Mouse (Mus musculus): Measurements from ENCODE around the gene Dhrs11.

DNA sequence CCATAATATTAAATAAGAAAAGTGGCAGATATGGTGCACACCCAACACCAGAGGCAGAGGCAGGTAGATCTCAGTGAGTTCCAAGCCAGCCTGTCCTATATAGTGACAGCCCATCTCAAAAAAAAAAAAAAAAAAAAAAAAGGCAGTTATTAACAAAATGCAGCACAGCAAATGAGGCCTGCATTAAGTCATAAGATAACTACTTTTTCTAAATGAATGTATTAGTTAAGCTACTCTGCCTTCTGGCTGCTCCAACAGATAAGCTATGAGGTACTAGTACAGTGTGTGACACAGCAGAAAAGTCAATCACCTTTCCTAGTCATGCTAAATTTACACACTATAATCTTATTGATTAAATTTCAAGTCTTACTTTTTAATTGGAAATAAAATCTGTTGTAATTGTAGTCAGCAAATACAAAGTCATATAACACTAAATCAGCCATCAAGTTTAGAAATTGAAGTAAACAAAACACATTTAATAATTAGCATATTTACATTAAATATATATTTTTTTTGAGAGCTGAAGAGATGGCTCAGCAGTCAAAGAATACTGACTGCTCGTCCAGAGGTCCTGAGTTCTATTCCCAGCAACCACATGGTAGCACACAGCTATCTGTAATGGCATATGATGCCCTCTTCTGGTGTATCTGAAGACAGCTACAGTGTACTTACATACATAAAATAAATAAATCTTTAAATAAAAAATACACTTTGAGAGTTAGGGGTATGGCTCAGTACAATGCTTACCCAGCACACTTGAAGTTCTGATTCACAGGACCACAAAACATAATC is 44.4 kb upstream of the Dhrs11 start:
- TF ChIP-seq TAL1 (IDR thresholded peaks at IDR 0.05; ENCODE audit: low read length): peak; percentile 64
- peak; percentile 84 for TF ChIP-seq GATA1 (IDR thresholded peaks at IDR 0.05; ENCODE audit: low read length)

Data from erythroblast, embryonic 14.5 days (primary cell).